Mouse (Mus musculus): ENCODE data around the gene Rapgefl1.

The Rapgefl1 gene

DNA sequence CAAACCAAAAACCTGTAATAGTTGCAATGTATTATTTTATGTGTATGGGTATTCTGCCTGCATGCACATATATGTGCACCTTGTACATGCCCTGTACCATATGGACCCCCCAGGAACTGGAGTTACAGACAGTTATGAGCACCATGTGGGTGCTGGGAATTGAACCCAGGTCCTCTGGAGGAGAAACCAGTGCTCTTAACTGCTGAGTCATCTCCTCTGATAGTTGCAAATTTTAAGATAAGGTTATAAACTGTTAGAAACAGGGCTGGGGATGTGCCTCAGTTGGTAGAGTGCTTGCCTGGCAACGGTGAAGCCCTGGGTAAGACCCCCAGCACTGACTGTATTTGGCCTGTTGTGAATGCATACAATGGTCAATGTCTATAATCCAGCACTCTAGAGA, 45.1 kb upstream of the Rapgefl1 start:
- peaks cover 74% of the 10 kb centered on the region for H3K4me1 ChIP-seq (replicated peaks; ENCODE audit: low read depth, low read length)
- H3K36me3 ChIP-seq (ENCODE audit: insufficient read depth, low read length): no peaks in the 10 kb centered on the region
- peaks cover 19% of the 10 kb centered on the region for H3K27me3 ChIP-seq (ENCODE audit: insufficient read depth, low read length)
- H3K9me3 ChIP-seq (ENCODE audit: low read length): no peaks in the 10 kb centered on the region
- no peak for TF ChIP-seq NANOG (IDR thresholded peaks at IDR 0.05; ENCODE audit: borderline replicate concordance, low read length)
- no peak for TF ChIP-seq POU5F1 (IDR thresholded peaks at IDR 0.05; ENCODE audit: borderline replicate concordance, low read length)
- no peak for TF ChIP-seq CTCF (conservative IDR thresholded peaks at IDR 0.05; ENCODE audit: low read length)
- H3K4me3 ChIP-seq (replicated peaks; ENCODE audit: low read length): no peak overlapping the region

DNA sequence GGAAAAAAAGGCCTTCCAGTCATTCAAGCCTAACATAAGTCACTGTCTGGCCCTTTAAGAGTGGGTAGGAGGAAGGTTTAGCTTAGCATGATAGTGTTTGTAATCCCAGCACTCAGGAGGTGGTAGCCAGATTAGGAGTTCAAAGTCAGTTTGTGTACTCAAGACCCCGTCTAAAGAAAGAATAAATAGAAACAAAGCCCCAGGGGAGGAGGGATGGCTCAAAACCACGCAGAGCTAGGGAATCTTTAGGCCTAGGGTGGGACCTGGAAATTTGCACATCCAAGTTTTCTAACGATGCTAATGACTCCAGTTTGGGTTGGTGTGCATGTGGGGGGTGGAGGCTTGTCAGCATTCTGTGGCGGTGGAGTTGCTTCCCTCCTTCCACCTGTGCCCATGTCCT, 44.5 kb upstream of the Rapgefl1 start:
- Histone ChIP-seq H3K27me3 (ENCODE audit: insufficient read depth, low read length) (peaks cover 19% of the 10 kb centered on the region), H3K4me1 (replicated peaks; ENCODE audit: low read depth, low read length) (peaks cover 74% of the 10 kb centered on the region), H3K9me3 (ENCODE audit: low read length) (no peaks in the 10 kb centered on the region), H3K36me3 (ENCODE audit: insufficient read depth, low read length) (no peaks in the 10 kb centered on the region), H3K4me3 (replicated peaks; ENCODE audit: low read length) (no peak overlapping the region)
- TF ChIP-seq NANOG (IDR thresholded peaks at IDR 0.05; ENCODE audit: borderline replicate concordance, low read length): peak; percentile 41; the same call in 1 of the 2 replicates
- no peak for TF ChIP-seq CTCF (conservative IDR thresholded peaks at IDR 0.05; ENCODE audit: low read length)

DNA sequence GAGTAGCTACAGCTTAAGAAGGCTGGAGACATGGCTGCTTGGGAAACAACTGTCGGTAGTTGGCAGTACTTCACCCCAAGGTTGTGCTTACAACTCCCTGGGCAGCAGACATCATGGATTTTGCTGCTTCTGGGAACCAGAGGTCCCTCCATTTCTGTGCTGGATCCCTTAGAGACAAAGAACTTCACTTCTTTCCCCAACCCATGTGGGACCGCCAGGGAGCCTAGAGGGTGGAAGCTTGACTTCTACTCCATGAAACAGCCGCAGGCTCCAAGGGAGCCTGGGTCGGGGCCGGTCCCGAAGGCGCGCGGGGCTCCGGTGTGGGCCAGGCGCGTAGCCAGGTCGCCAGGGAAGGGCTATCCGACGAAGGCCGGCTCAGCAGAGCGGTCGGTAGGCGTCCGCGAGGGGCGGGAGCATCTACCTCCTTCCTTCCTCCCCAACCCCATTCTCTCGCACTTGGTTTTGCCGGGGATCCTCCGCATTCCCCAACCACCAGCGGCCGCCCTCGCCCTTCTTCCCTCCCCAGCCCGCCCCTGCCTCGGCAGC, 42.0 kb upstream of the Rapgefl1 start:
- H3K4me1 ChIP-seq (replicated peaks; ENCODE audit: low read depth, low read length): peaks cover 63% of the 10 kb centered on the region
- peaks cover 12% of the 10 kb centered on the region; the same call in 1 of the 2 replicates for H3K9me3 ChIP-seq (ENCODE audit: low read length)
- peak overlapping the region; percentile 91 for H3K4me3 ChIP-seq (replicated peaks; ENCODE audit: low read length)
- no peak for TF ChIP-seq POU5F1 (IDR thresholded peaks at IDR 0.05; ENCODE audit: borderline replicate concordance, low read length)
- no peak for TF ChIP-seq NANOG (IDR thresholded peaks at IDR 0.05; ENCODE audit: borderline replicate concordance, low read length)
- TF ChIP-seq CTCF (conservative IDR thresholded peaks at IDR 0.05; ENCODE audit: low read length): no peak
- peaks cover 20% of the 10 kb centered on the region for H3K36me3 ChIP-seq (ENCODE audit: insufficient read depth, low read length)
- H3K27me3 ChIP-seq (ENCODE audit: insufficient read depth, low read length): peaks cover 21% of the 10 kb centered on the region

DNA sequence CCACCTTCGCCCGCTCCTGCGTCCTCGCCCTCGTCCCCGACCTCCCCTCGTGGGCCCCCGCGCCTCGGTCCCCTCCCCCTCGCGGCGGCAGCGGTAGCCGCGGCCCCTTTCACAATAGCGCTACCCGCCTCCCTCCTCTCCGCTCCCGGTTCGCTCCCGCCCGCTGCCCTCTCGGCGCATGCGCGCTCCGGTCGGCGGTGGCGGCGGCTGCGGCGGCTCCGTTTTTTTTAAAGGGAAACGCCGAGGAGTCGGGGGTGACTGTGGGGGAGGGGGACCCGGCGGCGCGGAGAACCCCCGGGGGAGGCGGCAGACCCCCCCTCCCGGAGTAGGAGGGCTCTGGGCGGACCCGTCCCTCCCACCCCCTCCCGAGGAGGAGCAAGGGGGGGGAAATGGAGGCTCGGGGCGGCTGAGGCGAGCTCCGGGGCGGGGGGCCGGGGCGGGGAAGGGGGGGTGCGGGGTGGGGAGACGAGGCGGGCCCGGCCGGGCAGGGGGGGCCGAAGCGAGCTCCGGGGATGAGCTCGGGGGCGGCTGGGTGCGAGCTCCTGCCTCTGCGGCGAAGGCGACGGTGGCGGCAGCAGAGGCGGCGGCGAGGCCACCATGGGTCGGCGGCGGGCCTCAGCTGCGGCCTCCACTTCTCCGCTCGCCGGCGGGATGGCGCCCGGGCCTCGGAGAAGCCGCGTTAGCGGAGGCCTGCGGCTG, 41.4 kb upstream of the Rapgefl1 start, which contains the start of gene Msl1:
Gene Msl1 (plus strand): TSS at position 502 of the 699 bp plus-strand sequence.
- H3K36me3 ChIP-seq (ENCODE audit: insufficient read depth, low read length): peaks cover 26% of the 10 kb centered on the region
- peaks cover 56% of the 10 kb centered on the region for H3K4me1 ChIP-seq (replicated peaks; ENCODE audit: low read depth, low read length)
- H3K27me3 ChIP-seq (ENCODE audit: insufficient read depth, low read length): peaks cover 21% of the 10 kb centered on the region
- no peak for TF ChIP-seq CTCF (conservative IDR thresholded peaks at IDR 0.05; ENCODE audit: low read length)
- no peak for TF ChIP-seq POU5F1 (IDR thresholded peaks at IDR 0.05; ENCODE audit: borderline replicate concordance, low read length)
- TF ChIP-seq NANOG (IDR thresholded peaks at IDR 0.05; ENCODE audit: borderline replicate concordance, low read length): no peak
- H3K9me3 ChIP-seq (ENCODE audit: low read length): peaks cover 16% of the 10 kb centered on the region
- peak within 1 kb of the TSS; percentile 91 for H3K4me3 ChIP-seq (replicated peaks; ENCODE audit: low read length)

DNA sequence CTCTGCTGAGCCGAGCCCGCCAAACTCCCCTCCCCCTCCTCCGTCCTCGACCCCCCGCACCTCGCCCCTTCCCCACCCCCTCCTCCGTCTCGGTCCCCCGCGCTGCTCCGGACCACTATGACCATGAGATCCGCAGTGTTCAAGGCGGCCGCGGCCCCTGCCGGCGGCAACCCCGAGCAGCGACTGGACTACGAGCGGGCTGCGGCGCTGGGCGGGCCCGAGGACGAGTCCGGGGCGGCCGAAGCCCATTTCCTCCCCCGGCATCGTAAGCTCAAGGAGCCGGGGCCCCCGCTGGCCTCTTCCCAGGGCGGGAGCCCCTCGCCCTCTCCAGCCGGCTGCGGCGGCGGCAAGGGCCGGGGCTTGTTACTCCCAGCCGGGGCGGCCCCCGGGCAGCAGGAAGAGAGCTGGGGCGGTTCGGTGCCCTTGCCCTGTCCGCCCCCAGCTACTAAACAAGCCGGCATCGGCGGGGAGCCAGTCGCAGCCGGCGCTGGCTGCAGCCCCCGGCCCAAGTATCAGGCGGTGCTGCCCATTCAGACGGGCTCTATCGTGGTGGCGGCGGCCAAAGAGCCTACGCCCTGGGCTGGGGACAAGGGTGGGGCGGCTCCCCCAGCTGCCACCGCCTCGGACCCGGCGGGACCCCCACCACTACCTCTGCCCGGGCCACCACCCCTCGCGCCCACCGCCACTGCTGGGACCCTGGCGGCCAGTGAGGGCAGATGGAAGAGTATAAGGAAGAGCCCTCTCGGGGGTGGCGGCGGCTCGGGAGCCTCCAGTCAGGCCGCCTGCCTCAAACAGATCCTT, 40.7 kb upstream of the Rapgefl1 start:
- Histone ChIP-seq H3K9me3 (ENCODE audit: low read length) (peaks cover 23% of the 10 kb centered on the region), H3K27me3 (ENCODE audit: insufficient read depth, low read length) (peaks cover 21% of the 10 kb centered on the region), H3K4me3 (replicated peaks; ENCODE audit: low read length) (peak overlapping the region; percentile 91), H3K36me3 (ENCODE audit: insufficient read depth, low read length) (peaks cover 34% of the 10 kb centered on the region), H3K4me1 (replicated peaks; ENCODE audit: low read depth, low read length) (peaks cover 49% of the 10 kb centered on the region)
- no peak for TF ChIP-seq NANOG (IDR thresholded peaks at IDR 0.05; ENCODE audit: borderline replicate concordance, low read length)
- TF ChIP-seq CTCF (conservative IDR thresholded peaks at IDR 0.05; ENCODE audit: low read length): no peak
- TF ChIP-seq POU5F1 (IDR thresholded peaks at IDR 0.05; ENCODE audit: borderline replicate concordance, low read length): no peak

DNA sequence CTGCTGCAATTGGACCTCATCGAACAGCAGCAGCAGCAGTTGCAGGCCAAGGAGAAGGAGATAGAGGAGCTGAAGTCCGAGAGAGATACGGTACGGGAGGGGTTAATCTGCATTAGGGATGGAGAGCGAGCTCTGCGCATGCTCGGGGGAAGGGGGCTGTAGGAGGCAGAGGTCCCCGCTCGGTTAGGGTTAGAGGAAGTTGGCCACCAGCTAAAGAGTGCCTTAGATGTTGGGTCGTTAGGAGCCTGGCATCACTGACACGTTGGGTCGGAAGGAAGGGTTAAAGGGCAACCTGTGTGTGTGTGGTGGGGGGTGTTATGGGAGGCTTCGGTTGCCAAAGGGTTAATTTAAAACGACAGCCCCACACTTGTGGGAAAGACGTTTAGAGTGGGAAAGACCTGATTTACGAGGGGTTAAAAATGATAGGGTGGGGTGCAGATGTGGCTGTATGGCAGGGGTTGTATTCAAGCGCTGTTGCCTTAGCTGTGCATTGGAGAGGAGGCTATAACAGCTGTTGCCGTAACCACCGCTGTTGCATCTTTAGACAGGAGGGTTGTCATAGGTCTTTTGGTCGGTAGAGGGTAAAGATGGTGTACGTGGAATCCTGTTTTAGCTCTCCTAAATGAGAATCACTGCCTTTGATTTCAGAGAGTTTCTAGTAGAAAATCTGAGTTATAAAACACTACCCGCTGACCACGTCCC, 39.9 kb upstream of the Rapgefl1 start:
- peak overlapping the region; percentile 91 for H3K4me3 ChIP-seq (replicated peaks; ENCODE audit: low read length)
- H3K9me3 ChIP-seq (ENCODE audit: low read length): peaks cover 31% of the 10 kb centered on the region
- peaks cover 21% of the 10 kb centered on the region for H3K27me3 ChIP-seq (ENCODE audit: insufficient read depth, low read length)
- H3K4me1 ChIP-seq (replicated peaks; ENCODE audit: low read depth, low read length): peaks cover 41% of the 10 kb centered on the region
- H3K36me3 ChIP-seq (ENCODE audit: insufficient read depth, low read length): peaks cover 41% of the 10 kb centered on the region
- TF ChIP-seq POU5F1 (IDR thresholded peaks at IDR 0.05; ENCODE audit: borderline replicate concordance, low read length) (no peak), NANOG (IDR thresholded peaks at IDR 0.05; ENCODE audit: borderline replicate concordance, low read length) (no peak), CTCF (conservative IDR thresholded peaks at IDR 0.05; ENCODE audit: low read length) (no peak)

DNA sequence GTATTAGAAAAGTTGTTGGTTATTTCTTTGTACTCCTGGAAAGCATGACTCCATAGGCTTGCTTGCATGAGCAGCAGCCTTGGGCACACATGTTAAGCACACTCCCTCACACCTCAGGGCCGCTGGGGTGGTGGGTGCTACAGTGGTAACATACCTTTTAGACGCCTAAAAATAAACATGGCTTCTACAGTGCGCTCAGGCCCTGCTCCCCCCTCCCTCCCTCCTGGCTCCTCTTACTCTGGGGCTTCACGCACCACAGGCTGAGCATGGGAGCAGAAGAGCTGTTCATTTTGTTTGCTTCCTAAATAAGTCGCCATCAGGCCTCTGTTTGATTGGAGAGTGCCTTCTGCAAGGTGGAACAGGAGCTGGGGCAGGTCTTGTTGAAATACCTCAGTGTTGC, 39.3 kb upstream of the Rapgefl1 start:
- peaks cover 37% of the 10 kb centered on the region for H3K9me3 ChIP-seq (ENCODE audit: low read length)
- peaks cover 21% of the 10 kb centered on the region for H3K27me3 ChIP-seq (ENCODE audit: insufficient read depth, low read length)
- TF ChIP-seq POU5F1 (IDR thresholded peaks at IDR 0.05; ENCODE audit: borderline replicate concordance, low read length) (no peak), NANOG (IDR thresholded peaks at IDR 0.05; ENCODE audit: borderline replicate concordance, low read length) (no peak), CTCF (conservative IDR thresholded peaks at IDR 0.05; ENCODE audit: low read length) (no peak)
- peaks cover 47% of the 10 kb centered on the region for H3K36me3 ChIP-seq (ENCODE audit: insufficient read depth, low read length)
- peaks cover 35% of the 10 kb centered on the region for H3K4me1 ChIP-seq (replicated peaks; ENCODE audit: low read depth, low read length)
- peak overlapping the region; percentile 91; the same call in 1 of the 2 replicates for H3K4me3 ChIP-seq (replicated peaks; ENCODE audit: low read length)

DNA sequence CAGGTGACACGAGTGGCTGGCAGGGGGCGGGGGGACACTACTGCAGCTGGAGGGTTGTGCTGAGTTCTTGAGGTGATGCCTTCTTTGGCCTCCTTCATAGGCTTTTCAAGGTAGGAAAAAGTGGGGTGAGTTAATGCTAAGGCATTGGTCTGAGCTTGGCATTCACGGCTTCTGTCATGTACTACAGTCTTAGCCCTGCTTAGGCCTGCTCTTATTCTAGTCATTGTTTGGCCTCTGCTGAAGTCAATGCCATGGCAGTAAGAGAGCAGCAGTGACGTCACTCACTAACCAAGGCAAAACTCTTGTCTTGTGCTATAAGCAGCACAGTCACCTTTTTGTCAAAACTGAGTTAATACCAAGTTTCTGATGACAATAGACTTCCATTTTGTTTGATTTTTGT, 38.7 kb upstream of the Rapgefl1 start:
- no peak overlapping the region for H3K4me3 ChIP-seq (replicated peaks; ENCODE audit: low read length)

More for the DNA sequence above, 38.7 kb upstream of the Rapgefl1 start:
- Histone ChIP-seq H3K36me3 (ENCODE audit: insufficient read depth, low read length) (peaks cover 54% of the 10 kb centered on the region), H3K27me3 (ENCODE audit: insufficient read depth, low read length) (peaks cover 16% of the 10 kb centered on the region), H3K9me3 (ENCODE audit: low read length) (peaks cover 43% of the 10 kb centered on the region), H3K4me1 (replicated peaks; ENCODE audit: low read depth, low read length) (peaks cover 29% of the 10 kb centered on the region)
- no peak for TF ChIP-seq POU5F1 (IDR thresholded peaks at IDR 0.05; ENCODE audit: borderline replicate concordance, low read length)
- TF ChIP-seq NANOG (IDR thresholded peaks at IDR 0.05; ENCODE audit: borderline replicate concordance, low read length): no peak
- TF ChIP-seq CTCF (conservative IDR thresholded peaks at IDR 0.05; ENCODE audit: low read length): no peak
